Mouse (Mus musculus) 3T3-L1 (cell line): ENCODE measurements around the gene Sergef.

ENCODE experiments used
- DNase-seq: peaks from one replicate; pipeline ENCODE4 v3.0.0-alpha.2; 2015; ENCODE audit warnings: low read depth, low spot score

Gene Sergef

GRCm38 (mm10) chr7:46448922-46449645, 190.5 kb downstream of the Sergef start:
- DNase-seq = no peak

- no peak for DNase-seq
These were observed 192.0 kb downstream of the Sergef start for GRCm38 (mm10) chr7:46447473-46448165.

- no peak for DNase-seq
These were observed 193.7 kb downstream of the Sergef start for GRCm38 (mm10) chr7:46445896-46446295.

GRCm38 (mm10) chr7:46443163-46443562, 196.4 kb downstream of the Sergef start:
- DNase-seq = no peak

GRCm38 (mm10) chr7:46438537-46439141, 201.0 kb downstream of the Sergef start:
- DNase-seq = peak; percentile 45

- DNase-seq = no peak
These were observed 203.8 kb downstream of the Sergef start for GRCm38 (mm10) chr7:46435833-46436232.

GRCm38 (mm10) chr7:46433874-46434273, 205.7 kb downstream of the Sergef start:
- no peak for DNase-seq

GRCm38 (mm10) chr7:46425012-46425411, 214.6 kb downstream of the Sergef start:
- no peak for DNase-seq

- no peak for DNase-seq
These were observed 215.7 kb downstream of the Sergef start for GRCm38 (mm10) chr7:46423951-46424350.

GRCm38 (mm10) chr7:46422764-46423412, 216.7 kb downstream of the Sergef start:
- DNase-seq = peak; percentile 22

- no peak for DNase-seq
These were observed 217.4 kb downstream of the Sergef start for GRCm38 (mm10) chr7:46422052-46422763.

- DNase-seq = no peak
These were observed 218.1 kb downstream of the Sergef start for GRCm38 (mm10) chr7:46421535-46421934.

- no peak for DNase-seq
These were observed 221.4 kb downstream of the Sergef start for GRCm38 (mm10) chr7:46418102-46418622.

- no peak for DNase-seq
These were observed 222.1 kb downstream of the Sergef start for GRCm38 (mm10) chr7:46417467-46417866.

- DNase-seq = no peak
These were observed 223.7 kb downstream of the Sergef start for GRCm38 (mm10) chr7:46415818-46416425.

GRCm38 (mm10) chr7:46413959-46414725, 225.5 kb downstream of the Sergef start:
- DNase-seq = no peak

- DNase-seq = no peak
These were observed 226.8 kb downstream of the Sergef start for GRCm38 (mm10) chr7:46412823-46413222.

- no peak for DNase-seq
These were observed 228.9 kb downstream of the Sergef start for GRCm38 (mm10) chr7:46410727-46411126.

- no peak for DNase-seq
These were observed 230.3 kb downstream of the Sergef start for GRCm38 (mm10) chr7:46409204-46409789.

GRCm38 (mm10) chr7:46408606-46409005, 231.0 kb downstream of the Sergef start:
- DNase-seq = no peak
